Mouse (Mus musculus): ENCODE measurements around the gene Rita1. TPM values are rescaled to one million over a fixed set of nuclear protein-coding genes. Genes with fewer than 3 reads are reported as not detected.
A peak's percentile ranks its signal among the peaks of the same experiment; 100 is the strongest.

Gene Rita1
- polyA plus RNA-seq, 1 experiment from 2014 or later, result 33.1 TPM

- Histone ChIP-seq H3K9me3 (replicated peaks; ENCODE audit: control insufficient read depth, low read length, poor library complexity, severe bottlenecking) (no peaks in the 10 kb centered on the region), H3K27ac (ENCODE audit: low read length) (peak overlapping the region; percentile 81), H3K4me3 (ENCODE audit: low read depth, low read length) (no peak overlapping the region), H3K9ac (ENCODE audit: low read depth, low read length) (peak overlapping the region; percentile 50; the same call in 1 of the 2 replicates), H3K4me1 (ENCODE audit: control insufficient read depth, insufficient read depth, low read length) (peaks cover 53% of the 10 kb centered on the region), H3K36me3 (ENCODE audit: control insufficient read depth, insufficient read depth, low read length) (no peaks in the 10 kb centered on the region), H3K27me3 (ENCODE audit: control insufficient read depth, insufficient read depth, low read depth, low read length) (no peaks in the 10 kb centered on the region), H3K4me2 (ENCODE audit: low read length) (no peak overlapping the region)
- no peak for ATAC-seq
- 43% methylated on average over 9 of the region's 9 CpGs for WGBS
Measured at GRCm38 (mm10) chr5:120566681-120567252, 45.6 kb downstream of the Rita1 start.

GRCm38 (mm10) chr5:120566101-120566500 lies 46.3 kb downstream of the Rita1 start:
- peaks cover 49% of the 10 kb centered on the region for H3K4me1 ChIP-seq (ENCODE audit: control insufficient read depth, insufficient read depth, low read length)
- no peaks in the 10 kb centered on the region for H3K36me3 ChIP-seq (ENCODE audit: control insufficient read depth, insufficient read depth, low read length)
- H3K4me3 ChIP-seq (ENCODE audit: low read depth, low read length), result no peak overlapping the region
- no peaks in the 10 kb centered on the region for H3K9me3 ChIP-seq (replicated peaks; ENCODE audit: control insufficient read depth, low read length, poor library complexity, severe bottlenecking)
- H3K4me2 ChIP-seq (ENCODE audit: low read length), result no peak overlapping the region
- H3K9ac ChIP-seq (ENCODE audit: low read depth, low read length), result peak overlapping the region; percentile 17; the same call in 1 of the 2 replicates
- H3K27me3 ChIP-seq (ENCODE audit: control insufficient read depth, insufficient read depth, low read depth, low read length), result no peaks in the 10 kb centered on the region
- ATAC-seq, result peak; percentile 59
- WGBS, result 34% methylated on average over 5 of the region's 5 CpGs
- H3K27ac ChIP-seq (ENCODE audit: low read length), result peak overlapping the region; percentile 81

- H3K36me3 ChIP-seq (ENCODE audit: control insufficient read depth, insufficient read depth, low read length), result no peaks in the 10 kb centered on the region
- H3K4me2 ChIP-seq (ENCODE audit: low read length), result no peak overlapping the region
- peaks cover 55% of the 10 kb centered on the region for H3K4me1 ChIP-seq (ENCODE audit: control insufficient read depth, insufficient read depth, low read length)
- no peak overlapping the region for H3K4me3 ChIP-seq (ENCODE audit: low read depth, low read length)
- no peaks in the 10 kb centered on the region for H3K9me3 ChIP-seq (replicated peaks; ENCODE audit: control insufficient read depth, low read length, poor library complexity, severe bottlenecking)
- H3K9ac ChIP-seq (ENCODE audit: low read depth, low read length), result no peak overlapping the region
- ATAC-seq, result no peak
- H3K27ac ChIP-seq (ENCODE audit: low read length), result peak overlapping the region; percentile 81
- 27% methylated on average over 15 of the region's 15 CpGs for WGBS
- H3K27me3 ChIP-seq (ENCODE audit: control insufficient read depth, insufficient read depth, low read depth, low read length), result no peaks in the 10 kb centered on the region
Measured at GRCm38 (mm10) chr5:120565171-120565905, 47.1 kb downstream of the Rita1 start.

- H3K4me3 ChIP-seq (ENCODE audit: low read depth, low read length), result no peak overlapping the region
- peaks cover 57% of the 10 kb centered on the region for H3K4me1 ChIP-seq (ENCODE audit: control insufficient read depth, insufficient read depth, low read length)
- no peak overlapping the region for H3K9ac ChIP-seq (ENCODE audit: low read depth, low read length)
- ATAC-seq, result no peak
- H3K9me3 ChIP-seq (replicated peaks; ENCODE audit: control insufficient read depth, low read length, poor library complexity, severe bottlenecking), result no peaks in the 10 kb centered on the region
- H3K4me2 ChIP-seq (ENCODE audit: low read length), result no peak overlapping the region
- H3K27me3 ChIP-seq (ENCODE audit: control insufficient read depth, insufficient read depth, low read depth, low read length), result no peaks in the 10 kb centered on the region
- no peaks in the 10 kb centered on the region for H3K36me3 ChIP-seq (ENCODE audit: control insufficient read depth, insufficient read depth, low read length)
- no peak overlapping the region for H3K27ac ChIP-seq (ENCODE audit: low read length)
- 73% methylated on average over 4 of the region's 4 CpGs for WGBS
Measured at GRCm38 (mm10) chr5:120563914-120564311, 48.5 kb downstream of the Rita1 start.

- 60% methylated on average over 28 of the region's 28 CpGs for WGBS
- H3K4me1 ChIP-seq (ENCODE audit: control insufficient read depth, insufficient read depth, low read length), result peaks cover 50% of the 10 kb centered on the region
Measured at GRCm38 (mm10) chr5:120562956-120563913, 49.2 kb downstream of the Rita1 start.

GRCm38 (mm10) chr5:120560616-120561311 lies 51.6 kb downstream of the Rita1 start:
- H3K9ac ChIP-seq (ENCODE audit: low read depth, low read length), result 0 out of 2 replicates have a peak overlapping the region, but pooled peaks have one; percentile 31
- peak overlapping the region; percentile 41; the same call in 1 of the 2 replicates for H3K27ac ChIP-seq (ENCODE audit: low read length)
- H3K4me1 ChIP-seq (ENCODE audit: control insufficient read depth, insufficient read depth, low read length), result peaks cover 26% of the 10 kb centered on the region
- H3K4me3 ChIP-seq (ENCODE audit: low read depth, low read length), result no peak overlapping the region
- no peaks in the 10 kb centered on the region for H3K9me3 ChIP-seq (replicated peaks; ENCODE audit: control insufficient read depth, low read length, poor library complexity, severe bottlenecking)
- ATAC-seq, result 0 out of 2 replicates have a peak, but pooled peaks have one; percentile 31
- WGBS, result 19% methylated on average over 16 of the region's 16 CpGs
- no peak overlapping the region for H3K4me2 ChIP-seq (ENCODE audit: low read length)
- peaks cover under 1% of the 10 kb centered on the region; the same call in 1 of the 2 replicates for H3K36me3 ChIP-seq (ENCODE audit: control insufficient read depth, insufficient read depth, low read length)
- no peaks in the 10 kb centered on the region for H3K27me3 ChIP-seq (ENCODE audit: control insufficient read depth, insufficient read depth, low read depth, low read length)

More at GRCm38 (mm10) chr5:120562956-120563913, 49.2 kb downstream of the Rita1 start:
- Histone ChIP-seq H3K27me3 (ENCODE audit: control insufficient read depth, insufficient read depth, low read depth, low read length) (no peaks in the 10 kb centered on the region), H3K9ac (ENCODE audit: low read depth, low read length) (no peak overlapping the region), H3K4me3 (ENCODE audit: low read depth, low read length) (no peak overlapping the region), H3K9me3 (replicated peaks; ENCODE audit: control insufficient read depth, low read length, poor library complexity, severe bottlenecking) (no peaks in the 10 kb centered on the region), H3K4me2 (ENCODE audit: low read length) (no peak overlapping the region), H3K27ac (ENCODE audit: low read length) (no peak overlapping the region), H3K36me3 (ENCODE audit: control insufficient read depth, insufficient read depth, low read length) (no peaks in the 10 kb centered on the region)
- no peak for ATAC-seq

- no peak overlapping the region for H3K4me3 ChIP-seq (ENCODE audit: low read depth, low read length)
- no peak overlapping the region for H3K4me2 ChIP-seq (ENCODE audit: low read length)
- H3K27ac ChIP-seq (ENCODE audit: low read length), result 0 out of 2 replicates have a peak overlapping the region, but pooled peaks have one; percentile 26
- H3K36me3 ChIP-seq (ENCODE audit: control insufficient read depth, insufficient read depth, low read length), result peaks cover 2% of the 10 kb centered on the region; the same call in 1 of the 2 replicates
- no peaks in the 10 kb centered on the region for H3K27me3 ChIP-seq (ENCODE audit: control insufficient read depth, insufficient read depth, low read depth, low read length)
- H3K9ac ChIP-seq (ENCODE audit: low read depth, low read length), result no peak overlapping the region
- WGBS, result 64% methylated on average over 9 of the region's 9 CpGs
- H3K4me1 ChIP-seq (ENCODE audit: control insufficient read depth, insufficient read depth, low read length), result peaks cover 20% of the 10 kb centered on the region
- H3K9me3 ChIP-seq (replicated peaks; ENCODE audit: control insufficient read depth, low read length, poor library complexity, severe bottlenecking), result no peaks in the 10 kb centered on the region
- ATAC-seq, result no peak
Measured at GRCm38 (mm10) chr5:120560129-120560615, 52.2 kb downstream of the Rita1 start.

GRCm38 (mm10) chr5:120558762-120559161 lies 53.6 kb downstream of the Rita1 start:
- Histone ChIP-seq H3K9me3 (replicated peaks; ENCODE audit: control insufficient read depth, low read length, poor library complexity, severe bottlenecking) (no peaks in the 10 kb centered on the region), H3K36me3 (ENCODE audit: control insufficient read depth, insufficient read depth, low read length) (peaks cover 5% of the 10 kb centered on the region; the same call in 1 of the 2 replicates), H3K27ac (ENCODE audit: low read length) (no peak overlapping the region), H3K4me1 (ENCODE audit: control insufficient read depth, insufficient read depth, low read length) (peaks cover 14% of the 10 kb centered on the region), H3K9ac (ENCODE audit: low read depth, low read length) (no peak overlapping the region), H3K4me3 (ENCODE audit: low read depth, low read length) (no peak overlapping the region), H3K4me2 (ENCODE audit: low read length) (no peak overlapping the region), H3K27me3 (ENCODE audit: control insufficient read depth, insufficient read depth, low read depth, low read length) (no peaks in the 10 kb centered on the region)
- no peak for ATAC-seq
- WGBS, result 72% methylated on average over 14 of the region's 14 CpGs
